Mouse (Mus musculus): ENCODE measurements at regions not wholly inside any gene's neighbourhood (a gene's known extent, or its start where the extent isn't known, plus 50 kb on each side); places are given as distances from the start of the nearest gene placed in this dataset.
A peak's percentile ranks its signal among the peaks of the same experiment; 100 is the strongest.

GRCm38 (mm10) chr10:87639339-87639738 is 117.7 kb downstream of the Pah start:
- no peak for ATAC-seq (ENCODE audit: low FRiP score, low read depth)
- no peaks in the 10 kb centered on the region for H3K36me3 ChIP-seq
- no peak overlapping the region for H3K4me3 ChIP-seq
- H3K9me3 ChIP-seq, result no peaks in the 10 kb centered on the region
- H3K27ac ChIP-seq, result no peak overlapping the region
- no peaks in the 10 kb centered on the region for H3K4me1 ChIP-seq
- H3K4me2 ChIP-seq (replicated peaks), result no peak overlapping the region
- H3K9ac ChIP-seq, result no peak overlapping the region
- 82% methylated on average over 2 of the region's 2 CpGs for WGBS
- no peaks in the 10 kb centered on the region for H3K27me3 ChIP-seq (replicated peaks)

GRCm38 (mm10) chr10:87649091-87649490 is 127.5 kb downstream of the Pah start:
- no peak for ATAC-seq (ENCODE audit: low FRiP score, low read depth)
- no peak overlapping the region for H3K27ac ChIP-seq

GRCm38 (mm10) chr10:87652139-87652740 is 130.6 kb downstream of the Pah start:
- H3K4me1 ChIP-seq, result no peaks in the 10 kb centered on the region
- no peak for ATAC-seq (ENCODE audit: low FRiP score, low read depth)
- no peaks in the 10 kb centered on the region for H3K27me3 ChIP-seq (replicated peaks)
- H3K4me2 ChIP-seq (replicated peaks), result no peak overlapping the region
- no peak overlapping the region for H3K9ac ChIP-seq
- H3K4me3 ChIP-seq, result no peak overlapping the region
- 74% methylated on average over 8 of the region's 8 CpGs for WGBS
- no peaks in the 10 kb centered on the region for H3K36me3 ChIP-seq
- no peak overlapping the region for H3K27ac ChIP-seq
- no peaks in the 10 kb centered on the region for H3K9me3 ChIP-seq

More at GRCm38 (mm10) chr10:87649091-87649490, 127.5 kb downstream of the Pah start:
- Histone ChIP-seq H3K4me1 (no peaks in the 10 kb centered on the region), H3K36me3 (no peaks in the 10 kb centered on the region), H3K4me2 (replicated peaks) (no peak overlapping the region), H3K27me3 (replicated peaks) (no peaks in the 10 kb centered on the region), H3K9ac (no peak overlapping the region), H3K4me3 (no peak overlapping the region), H3K9me3 (no peaks in the 10 kb centered on the region)
- 15% methylated on average over 1 of the region's 1 CpGs for WGBS

- Histone ChIP-seq H3K27me3 (replicated peaks) (no peaks in the 10 kb centered on the region), H3K9me3 (no peaks in the 10 kb centered on the region), H3K9ac (no peak overlapping the region), H3K27ac (no peak overlapping the region), H3K4me2 (replicated peaks) (no peak overlapping the region), H3K36me3 (no peaks in the 10 kb centered on the region), H3K4me1 (no peaks in the 10 kb centered on the region), H3K4me3 (no peak overlapping the region)
- no peak for ATAC-seq (ENCODE audit: low FRiP score, low read depth)
- 81% methylated on average over 4 of the region's 4 CpGs for WGBS
Measured at GRCm38 (mm10) chr10:87654112-87654511, 132.5 kb downstream of the Pah start.

- Histone ChIP-seq H3K4me3 (no peak overlapping the region), H3K4me2 (replicated peaks) (no peak overlapping the region), H3K9ac (no peak overlapping the region), H3K9me3 (no peaks in the 10 kb centered on the region), H3K4me1 (peaks cover 4% of the 10 kb centered on the region; the same call in 1 of the 2 replicates), H3K27me3 (replicated peaks) (no peaks in the 10 kb centered on the region), H3K36me3 (no peaks in the 10 kb centered on the region), H3K27ac (no peak overlapping the region)
- WGBS, result 58% methylated on average over 9 of the region's 9 CpGs
- peak; percentile 68; the same call in 1 of the 2 replicates for ATAC-seq (ENCODE audit: low FRiP score, low read depth)
Measured at GRCm38 (mm10) chr10:87666020-87666718, 144.6 kb downstream of the Pah start.

- WGBS, result 81% methylated on average over 7 of the region's 7 CpGs
- H3K27ac ChIP-seq, result no peak overlapping the region
Measured at GRCm38 (mm10) chr10:87666719-87667387, 145.3 kb downstream of the Pah start.

GRCm38 (mm10) chr10:87667651-87668140 is 146.1 kb downstream of the Pah start:
- 94% methylated on average over 10 of the region's 10 CpGs for WGBS
- Histone ChIP-seq H3K27ac (no peak overlapping the region), H3K9ac (no peak overlapping the region), H3K4me2 (replicated peaks) (no peak overlapping the region), H3K36me3 (no peaks in the 10 kb centered on the region), H3K27me3 (replicated peaks) (no peaks in the 10 kb centered on the region), H3K4me3 (no peak overlapping the region), H3K4me1 (peaks cover 4% of the 10 kb centered on the region; the same call in 1 of the 2 replicates), H3K9me3 (no peaks in the 10 kb centered on the region)
- ATAC-seq (ENCODE audit: low FRiP score, low read depth), result no peak

More at GRCm38 (mm10) chr10:87666719-87667387, 145.3 kb downstream of the Pah start:
- H3K9ac ChIP-seq, result no peak overlapping the region
- H3K4me2 ChIP-seq (replicated peaks), result no peak overlapping the region
- H3K4me1 ChIP-seq, result peaks cover 4% of the 10 kb centered on the region; the same call in 1 of the 2 replicates
- ATAC-seq (ENCODE audit: low FRiP score, low read depth), result no peak
- no peaks in the 10 kb centered on the region for H3K9me3 ChIP-seq
- no peaks in the 10 kb centered on the region for H3K27me3 ChIP-seq (replicated peaks)
- H3K36me3 ChIP-seq, result no peaks in the 10 kb centered on the region
- H3K4me3 ChIP-seq, result no peak overlapping the region

GRCm38 (mm10) chr10:87674740-87675420 is 153.3 kb downstream of the Pah start:
- no peak overlapping the region for H3K4me3 ChIP-seq
- no peak overlapping the region for H3K9ac ChIP-seq
- no peaks in the 10 kb centered on the region for H3K27me3 ChIP-seq (replicated peaks)
- no peak overlapping the region for H3K27ac ChIP-seq
- no peaks in the 10 kb centered on the region for H3K4me1 ChIP-seq
- WGBS, result 83% methylated on average over 5 of the region's 5 CpGs
- ATAC-seq (ENCODE audit: low FRiP score, low read depth), result no peak
- H3K4me2 ChIP-seq (replicated peaks), result no peak overlapping the region
- no peaks in the 10 kb centered on the region for H3K36me3 ChIP-seq
- no peaks in the 10 kb centered on the region for H3K9me3 ChIP-seq

GRCm38 (mm10) chr10:87676041-87676672 is 154.6 kb downstream of the Pah start:
- 73% methylated on average over 4 of the region's 4 CpGs for WGBS
- no peak for ATAC-seq (ENCODE audit: low FRiP score, low read depth)
- Histone ChIP-seq H3K9ac (no peak overlapping the region), H3K27ac (no peak overlapping the region), H3K36me3 (no peaks in the 10 kb centered on the region), H3K9me3 (no peaks in the 10 kb centered on the region), H3K4me3 (no peak overlapping the region), H3K27me3 (replicated peaks) (no peaks in the 10 kb centered on the region), H3K4me2 (replicated peaks) (no peak overlapping the region), H3K4me1 (no peaks in the 10 kb centered on the region)

GRCm38 (mm10) chr10:87678984-87679383 is 157.4 kb downstream of the Pah start:
- Histone ChIP-seq H3K36me3 (no peaks in the 10 kb centered on the region), H3K4me1 (no peaks in the 10 kb centered on the region), H3K4me3 (no peak overlapping the region), H3K9ac (no peak overlapping the region), H3K27me3 (replicated peaks) (no peaks in the 10 kb centered on the region), H3K27ac (no peak overlapping the region), H3K9me3 (no peaks in the 10 kb centered on the region), H3K4me2 (replicated peaks) (no peak overlapping the region)
- ATAC-seq (ENCODE audit: low FRiP score, low read depth), result no peak

- Histone ChIP-seq H3K27me3 (replicated peaks) (no peaks in the 10 kb centered on the region), H3K36me3 (no peaks in the 10 kb centered on the region), H3K4me1 (no peaks in the 10 kb centered on the region), H3K9ac (no peak overlapping the region), H3K27ac (no peak overlapping the region), H3K4me2 (replicated peaks) (no peak overlapping the region), H3K9me3 (no peaks in the 10 kb centered on the region), H3K4me3 (no peak overlapping the region)
- WGBS, result 56% methylated on average over 4 of the region's 4 CpGs
- ATAC-seq (ENCODE audit: low FRiP score, low read depth), result no peak
Measured at GRCm38 (mm10) chr10:87686311-87686710, 164.7 kb downstream of the Pah start.

- Histone ChIP-seq H3K36me3 (no peaks in the 10 kb centered on the region), H3K4me1 (no peaks in the 10 kb centered on the region), H3K4me3 (no peak overlapping the region), H3K4me2 (replicated peaks) (no peak overlapping the region), H3K27me3 (replicated peaks) (no peaks in the 10 kb centered on the region), H3K9me3 (no peaks in the 10 kb centered on the region), H3K27ac (no peak overlapping the region), H3K9ac (no peak overlapping the region)
- 87% methylated on average over 2 of the region's 2 CpGs for WGBS
- no peak for ATAC-seq (ENCODE audit: low FRiP score, low read depth)
Measured at GRCm38 (mm10) chr10:87686785-87687184, 165.2 kb downstream of the Pah start.
